Mouse (Mus musculus) mouse trophoblast stem cell (cell line): ENCODE data around the gene Fry.

Experiments used
- in situ Hi-C, 2 experiments: fragments of 300-500 bp; cut with MseI, MboI; formaldehyde crosslinking; loops; 2 replicates in 1 of 2; 3 replicates in 1 of 2; pipeline ENCODE4 v1.15.1; 2025

Fry gene

GRCm38 (mm10) chr5:150331821-150332220, 213.4 kb downstream of the Fry start:
- in situ Hi-C loops: no loop called here

- in situ Hi-C loops: no loop called here
Observed at GRCm38 (mm10) chr5:150332810-150333209, 214.4 kb downstream of the Fry start.

GRCm38 (mm10) chr5:150333328-150333731, 214.9 kb downstream of the Fry start:
- in situ Hi-C loops: no loop called here

GRCm38 (mm10) chr5:150336451-150336850, 218.0 kb downstream of the Fry start:
- in situ Hi-C loops: no loop called here

GRCm38 (mm10) chr5:150337696-150338095, 219.3 kb downstream of the Fry start:
- in situ Hi-C loops: no loop called here

GRCm38 (mm10) chr5:150340944-150341343, 222.5 kb downstream of the Fry start:
- in situ Hi-C loops: no loop called here

GRCm38 (mm10) chr5:150342139-150342538, 223.7 kb downstream of the Fry start:
- in situ Hi-C loops: no loop called here

GRCm38 (mm10) chr5:150345946-150346345, 227.5 kb downstream of the Fry start:
- in situ Hi-C loops: no loop called here

GRCm38 (mm10) chr5:150346378-150346777, 227.9 kb downstream of the Fry start:
- in situ Hi-C loops: no loop called here

GRCm38 (mm10) chr5:150347845-150348244, 229.4 kb downstream of the Fry start:
- in situ Hi-C loops: no loop called here

GRCm38 (mm10) chr5:150348302-150348701, 229.9 kb downstream of the Fry start:
- in situ Hi-C loops: no loop called here

GRCm38 (mm10) chr5:150351191-150351590, 232.7 kb downstream of the Fry start:
- in situ Hi-C loops: no loop called here

- in situ Hi-C loops: no loop called here
Observed at GRCm38 (mm10) chr5:150358671-150359070, 240.2 kb downstream of the Fry start.

GRCm38 (mm10) chr5:150362241-150362640, 243.8 kb downstream of the Fry start:
- in situ Hi-C loops: no loop called here

GRCm38 (mm10) chr5:150364621-150365020, 246.2 kb downstream of the Fry start:
- in situ Hi-C loops: no loop called here

- in situ Hi-C loops: no loop called here
Observed at GRCm38 (mm10) chr5:150367027-150367426, 248.6 kb downstream of the Fry start.

- in situ Hi-C loops: no loop called here
Observed at GRCm38 (mm10) chr5:150370291-150370690, 251.8 kb downstream of the Fry start.

GRCm38 (mm10) chr5:150370895-150371294, 252.4 kb downstream of the Fry start:
- in situ Hi-C loops: no loop called here

- in situ Hi-C loops: no loop called here
Observed at GRCm38 (mm10) chr5:150372956-150373355, 254.5 kb downstream of the Fry start.

GRCm38 (mm10) chr5:150374778-150375559, 256.5 kb downstream of the Fry start:
- in situ Hi-C loops: no loop called here

- in situ Hi-C loops: no loop called here
Observed at GRCm38 (mm10) chr5:150378586-150378985, 260.1 kb downstream of the Fry start.

- in situ Hi-C loops: no loop called here
Observed at GRCm38 (mm10) chr5:150380767-150381166, 262.3 kb downstream of the Fry start.

GRCm38 (mm10) chr5:150382411-150382810, 264.0 kb downstream of the Fry start:
- in situ Hi-C loops: no loop called here
